Mouse (Mus musculus) lung, postnatal 4 days (tissue): ENCODE results near the gene Clpsl2.
"Not testable (repeated sequence)": the region's sequence is repeated elsewhere in the genome, so short reads cannot be mapped to it uniquely, and the experiment has no call there.

Experiments
- DNase-seq, 2 experiments: peaks; one replicate each; pipeline ENCODE4 v3.0.0; 2021

The Clpsl2 gene

DNA sequence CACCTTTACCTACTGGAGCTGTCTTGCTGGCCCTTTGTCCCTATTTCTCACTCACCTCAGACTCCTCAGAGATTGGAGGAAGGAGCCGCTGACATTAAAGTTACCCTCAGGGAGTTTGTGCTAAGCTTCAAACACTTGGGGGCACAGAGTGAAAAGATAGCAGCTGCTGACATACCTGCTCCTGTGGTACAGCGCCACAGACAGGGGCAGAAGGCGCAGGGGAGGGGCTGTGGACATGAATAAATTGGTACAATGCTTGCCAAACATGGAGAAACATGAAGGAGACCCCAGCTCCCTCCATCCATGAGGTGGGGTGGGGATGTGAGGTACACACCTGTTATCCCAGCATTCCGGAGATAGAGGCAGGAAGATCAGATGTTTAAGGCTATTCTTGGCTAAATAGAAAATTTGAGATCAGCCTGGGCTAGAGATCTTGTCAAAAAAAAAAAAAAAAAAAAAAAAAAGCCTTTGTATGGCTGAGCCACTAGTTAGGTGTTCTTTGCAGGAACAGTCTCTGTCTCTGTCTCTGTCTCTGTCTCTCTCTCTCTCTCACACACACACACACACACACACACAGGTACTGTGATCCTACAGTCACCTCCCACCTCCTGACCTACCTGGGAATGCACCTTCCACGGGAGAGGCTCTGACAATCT lies 28.0 kb upstream of the Clpsl2 start:
- DNase-seq = no peak

DNA sequence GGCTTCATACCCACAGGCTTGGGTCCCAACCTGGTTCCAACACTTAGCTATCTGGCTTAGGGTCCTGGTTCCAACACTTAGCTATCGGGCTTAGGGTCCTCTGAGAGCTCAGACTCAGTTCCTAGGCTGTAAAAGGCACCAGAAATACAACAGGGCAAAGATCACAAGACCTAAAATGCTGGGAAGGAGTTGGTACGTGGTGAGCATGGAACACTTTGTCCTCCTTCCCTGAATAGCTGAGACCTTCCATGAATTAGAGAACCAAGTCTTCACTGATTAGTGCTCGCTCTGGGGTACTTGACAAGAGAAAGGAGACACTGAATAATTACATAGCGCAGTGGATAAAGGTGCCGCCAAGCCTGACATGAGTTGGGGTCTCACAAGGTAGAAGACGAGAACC lies 27.3 kb upstream of the Clpsl2 start:
- no peak for DNase-seq

DNA sequence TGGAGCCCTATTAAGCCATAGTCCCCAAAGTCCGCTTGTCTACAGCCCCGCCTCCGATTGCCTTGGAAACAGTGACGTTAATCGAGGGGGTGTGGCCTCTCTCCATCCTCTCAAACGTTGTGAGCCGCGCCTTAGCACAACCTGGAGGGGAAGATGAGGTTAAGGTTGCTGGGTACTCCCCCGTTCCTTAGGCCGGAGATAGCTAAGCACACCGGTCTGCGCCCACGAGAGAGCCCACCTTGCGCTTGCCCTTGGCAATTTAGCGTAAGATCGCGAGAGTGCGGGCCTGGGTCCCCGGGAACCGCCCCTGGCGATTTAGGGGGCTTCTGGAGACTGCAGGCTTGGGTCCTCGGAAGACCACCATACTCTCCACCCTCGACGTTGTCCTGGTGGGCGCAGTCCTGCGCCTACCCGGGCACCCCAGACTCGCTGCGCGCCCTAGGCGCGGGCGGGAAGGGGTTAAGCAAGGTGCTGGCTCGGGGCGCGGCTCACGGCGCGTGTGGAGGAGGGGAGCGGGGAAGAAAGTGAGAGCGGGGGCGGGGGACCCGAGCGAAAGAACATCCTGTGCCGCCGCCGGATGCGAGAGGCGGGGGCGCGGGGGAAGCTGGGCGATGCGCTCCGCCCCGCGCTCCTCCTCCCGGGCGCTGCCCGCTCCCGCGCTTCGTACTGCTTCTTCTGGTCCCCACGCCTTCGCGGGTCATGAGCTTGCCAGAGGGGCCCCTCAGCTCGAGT lies 26.4 kb upstream of the Clpsl2 start:
- peak; percentile 91 to 94 for DNase-seq

DNA sequence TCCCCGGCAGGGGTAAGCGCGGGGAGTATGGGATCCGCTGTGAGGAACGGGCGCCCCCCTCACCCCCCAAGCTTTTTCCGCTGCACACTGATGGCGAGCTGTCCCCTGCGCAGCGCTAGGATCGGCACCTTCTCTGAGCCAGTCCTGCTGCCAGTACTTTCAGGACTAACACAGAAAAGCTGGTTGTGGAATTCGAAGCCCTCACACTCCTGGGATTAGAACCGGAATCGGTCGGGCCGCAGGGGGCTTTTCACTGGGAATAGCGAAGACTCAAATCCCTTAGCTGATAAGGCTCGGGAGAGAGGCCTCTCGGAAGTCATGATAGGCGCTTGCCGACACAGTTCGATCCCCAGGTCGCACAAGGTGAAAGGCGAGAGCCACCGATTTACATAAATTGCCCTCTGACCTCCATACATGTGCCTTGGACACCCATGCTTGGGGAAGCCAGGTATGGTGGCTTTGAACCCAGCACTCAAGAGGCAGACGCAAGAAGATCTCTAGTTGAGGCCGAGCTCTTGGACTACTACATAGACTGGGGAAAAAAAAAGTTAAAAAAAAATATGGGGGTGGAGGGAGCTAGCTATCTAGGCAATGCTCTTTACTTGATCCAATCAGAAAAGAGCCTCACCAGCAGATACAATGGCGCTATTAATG lies 25.7 kb upstream of the Clpsl2 start:
- no peak for DNase-seq

DNA sequence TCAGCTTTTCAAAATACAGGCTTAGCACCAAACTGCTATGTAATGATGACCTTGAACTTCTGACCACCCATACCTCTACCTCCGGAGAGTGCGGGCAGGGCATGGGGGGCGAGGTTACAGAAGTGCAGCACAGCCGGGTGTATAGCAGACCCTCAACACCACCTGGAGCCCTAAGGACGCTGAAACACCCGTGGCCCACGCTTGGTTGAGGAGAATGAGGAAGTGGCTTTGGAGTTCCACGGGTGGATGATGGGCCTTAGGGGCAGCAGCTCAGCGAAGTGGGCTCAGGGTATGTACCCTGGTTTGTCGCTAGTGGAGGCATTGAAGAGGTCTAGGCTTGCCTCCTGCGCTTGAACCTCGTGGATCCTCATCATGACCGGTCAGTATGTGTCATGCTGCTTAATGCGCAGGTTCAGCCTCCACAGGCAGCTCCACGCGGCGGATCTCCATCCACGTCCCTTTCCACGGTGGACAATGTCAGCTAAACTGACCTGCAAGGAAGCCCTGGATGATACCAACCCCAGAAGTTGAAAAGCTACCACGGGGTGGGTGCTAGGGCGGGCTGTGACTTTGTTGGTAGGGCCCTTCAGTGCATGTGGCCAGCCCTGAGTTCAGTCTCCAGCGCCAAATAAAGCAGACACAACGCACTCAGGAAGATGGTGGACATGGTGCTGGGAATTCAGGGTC lies 25.1 kb upstream of the Clpsl2 start:
- no peak for DNase-seq

DNA sequence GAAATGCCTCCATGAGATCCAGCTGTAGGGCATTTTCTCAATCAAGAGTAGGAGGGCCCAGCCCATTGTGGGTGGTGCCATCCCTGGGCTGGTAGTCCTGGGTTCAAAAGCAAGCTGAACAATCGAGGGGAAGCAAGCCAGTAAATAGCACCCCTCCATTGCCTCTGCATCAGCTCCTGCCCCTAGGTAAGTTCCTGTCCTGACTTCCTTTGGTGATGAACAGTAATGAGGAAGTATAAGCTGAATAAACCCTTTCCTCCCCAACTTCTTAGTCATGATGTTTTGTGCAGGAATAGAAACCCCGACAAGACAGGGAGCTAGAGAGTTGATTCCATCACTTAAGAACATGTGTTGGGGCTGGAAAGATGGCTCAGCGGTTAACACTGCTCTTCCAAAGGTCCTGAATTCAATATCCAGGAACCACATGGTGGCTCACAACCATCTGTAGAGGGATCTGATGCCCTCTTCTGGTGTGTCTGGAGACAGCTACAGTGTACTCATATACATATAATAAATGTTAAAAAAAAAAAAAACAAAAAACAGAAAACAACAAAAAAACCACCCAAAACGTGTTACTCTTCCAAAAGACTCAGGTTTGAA lies 24.3 kb upstream of the Clpsl2 start:
- DNase-seq = no peak

DNA sequence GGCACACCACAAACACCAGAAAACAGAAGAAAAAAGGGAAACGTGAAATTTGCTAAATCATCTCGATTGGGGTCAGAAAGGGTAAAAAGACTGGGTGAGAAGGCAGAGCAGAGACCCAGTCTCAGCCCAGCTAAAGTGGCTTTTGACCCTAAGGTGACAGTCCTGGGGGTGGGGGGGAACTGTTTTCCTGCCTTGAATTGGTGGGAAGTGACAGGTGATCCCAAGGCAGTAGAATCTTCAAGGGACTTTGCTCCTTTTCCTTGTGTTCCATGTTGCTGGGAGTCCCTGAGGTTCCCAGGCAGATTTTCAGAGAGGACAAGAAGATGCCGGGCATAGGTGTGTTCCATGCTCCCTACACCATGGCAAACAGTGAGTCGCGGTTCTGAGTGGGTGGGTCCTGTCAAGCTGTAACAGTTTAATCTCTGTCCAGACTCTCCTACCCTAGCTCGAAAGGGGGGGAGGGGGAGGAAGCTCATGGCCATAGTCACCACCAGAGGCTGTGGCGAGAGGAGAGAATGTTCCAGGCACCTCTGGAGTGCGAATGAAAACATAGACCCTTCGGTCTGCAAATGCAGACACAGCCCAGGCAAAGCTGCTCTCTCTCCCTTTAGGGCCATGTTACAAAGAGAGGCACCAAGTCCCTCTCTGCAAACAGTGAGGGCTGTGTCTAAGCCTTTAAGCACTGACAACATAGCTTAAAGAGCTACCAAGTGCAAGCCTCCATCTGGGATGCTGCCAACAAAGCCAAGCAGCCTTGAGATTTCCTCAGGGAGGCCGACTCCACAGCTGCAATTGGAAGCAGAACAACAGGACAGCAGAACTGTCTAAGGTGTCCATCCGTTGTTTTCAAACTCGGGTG lies 21.8 kb upstream of the Clpsl2 start:
- DNase-seq = peak in 1 of 2 experiments; percentile 12

DNA sequence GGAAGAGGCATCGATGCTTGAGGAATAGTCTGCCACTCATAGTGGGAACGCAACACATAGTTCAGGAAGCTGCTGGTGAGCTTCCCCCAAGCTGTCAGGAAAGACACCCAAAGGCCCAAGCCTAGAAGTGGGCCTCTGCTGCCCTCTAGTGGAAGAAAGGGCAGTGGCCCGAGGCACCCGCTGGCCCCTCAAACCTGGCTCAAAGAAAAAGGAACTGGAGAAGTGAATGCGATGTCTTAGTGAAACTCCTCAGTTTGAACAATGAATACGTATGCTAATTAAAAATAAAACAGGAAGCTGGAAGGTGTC lies 21.2 kb upstream of the Clpsl2 start:
- peak; percentile 82 to 90 for DNase-seq

DNA sequence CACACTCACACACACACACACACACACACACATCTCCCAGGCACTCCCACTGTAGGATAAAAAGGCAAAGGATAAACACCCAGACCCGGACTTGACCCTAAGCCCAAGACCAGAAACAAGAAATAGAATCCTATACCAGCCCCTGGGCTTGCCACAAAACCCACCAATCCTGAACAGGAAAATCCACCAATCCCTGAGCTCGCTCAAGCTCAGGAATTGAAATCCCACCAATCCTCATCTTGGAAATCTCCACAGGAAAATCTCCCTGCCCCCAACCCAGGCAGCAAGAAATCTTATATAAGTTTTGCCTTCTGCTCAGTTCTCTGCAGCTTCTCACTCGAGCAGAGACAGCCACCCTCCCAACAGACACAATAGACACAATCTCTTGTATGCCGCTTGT lies 20.1 kb upstream of the Clpsl2 start:
- DNase-seq = no peak

DNA sequence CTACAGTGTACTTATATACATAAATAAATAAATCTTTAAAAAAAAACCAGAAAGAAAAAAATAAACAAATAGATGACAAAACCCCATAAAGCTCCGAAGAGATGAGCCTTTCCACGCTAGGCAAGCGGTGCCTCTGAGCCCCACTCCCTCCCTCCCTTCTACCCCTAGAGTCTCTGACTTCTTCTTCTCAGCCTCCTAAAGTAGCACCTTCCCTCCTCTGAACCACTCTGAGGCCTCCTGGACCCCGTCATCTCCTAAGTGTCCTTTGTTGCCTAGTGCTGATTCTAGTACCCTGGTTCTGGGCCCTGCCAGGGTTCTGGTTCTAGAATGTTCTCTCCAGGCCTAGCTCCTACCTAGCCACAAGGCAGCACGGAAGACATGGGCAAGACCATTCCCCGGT lies 18.7 kb upstream of the Clpsl2 start, which contains the start of gene Armc12:
TSS of gene Armc12 (plus strand) at position 301 of the 400 bp plus-strand sequence.
- no peak for DNase-seq

DNA sequence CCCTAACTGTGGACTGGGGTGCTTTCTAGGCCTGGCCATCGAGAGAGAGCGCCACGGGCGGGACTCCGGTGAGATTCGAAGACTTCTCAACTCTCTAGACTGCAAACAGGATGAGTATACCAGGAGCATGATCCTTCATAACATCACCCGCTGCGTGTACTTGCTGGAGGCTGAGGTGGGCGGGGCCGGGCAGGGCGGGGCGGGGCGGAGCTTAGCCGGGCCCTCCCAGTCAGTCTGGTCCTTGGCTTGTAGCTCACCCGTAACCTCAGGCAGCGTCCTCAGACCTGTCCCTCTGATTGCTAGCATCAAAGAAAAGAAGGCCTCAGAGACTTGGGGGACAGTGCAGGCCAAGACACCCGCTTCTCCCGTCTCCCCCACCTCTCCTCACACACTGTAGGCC lies 17.3 kb upstream of the Clpsl2 start:
- no peak for DNase-seq

DNA sequence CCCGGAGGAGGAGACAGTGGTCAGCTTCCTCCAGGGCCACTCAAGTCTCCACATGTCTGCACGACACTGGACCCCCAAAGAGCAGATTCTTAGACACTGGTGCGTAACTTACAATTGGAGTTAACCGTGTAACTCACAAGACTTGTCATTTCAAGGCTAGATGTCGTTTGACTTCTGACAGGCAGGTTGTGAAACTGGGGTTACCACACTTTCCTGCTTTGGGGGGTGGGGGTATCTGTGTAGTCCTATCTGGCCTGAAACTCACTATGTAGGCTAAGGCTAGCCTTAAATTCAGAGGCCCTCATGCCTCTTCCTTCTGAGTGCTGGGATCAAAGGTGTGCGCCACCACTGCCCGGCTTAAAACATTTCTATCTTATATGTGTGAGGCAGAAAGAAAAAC lies 16.7 kb upstream of the Clpsl2 start:
- DNase-seq = no peak

DNA sequence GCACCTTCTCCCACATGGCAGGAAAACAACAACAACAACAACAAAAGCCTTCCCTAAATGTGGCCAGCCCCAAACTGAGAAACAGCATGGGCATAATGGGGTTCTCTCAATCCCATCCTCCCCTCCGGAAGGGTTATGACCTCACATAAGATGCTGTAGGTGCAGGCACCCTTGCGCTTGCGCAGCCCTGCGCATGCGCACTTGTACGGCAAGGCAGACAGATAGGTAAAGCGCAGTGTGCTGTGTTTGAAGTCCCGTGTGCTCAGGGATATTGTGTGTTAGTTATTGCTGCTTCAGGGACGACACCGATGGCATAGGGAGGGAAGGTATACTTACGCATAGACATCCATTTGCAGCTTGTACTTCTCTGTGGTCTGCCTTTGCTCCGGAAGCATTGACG lies 15.9 kb upstream of the Clpsl2 start:
- no peak for DNase-seq

DNA sequence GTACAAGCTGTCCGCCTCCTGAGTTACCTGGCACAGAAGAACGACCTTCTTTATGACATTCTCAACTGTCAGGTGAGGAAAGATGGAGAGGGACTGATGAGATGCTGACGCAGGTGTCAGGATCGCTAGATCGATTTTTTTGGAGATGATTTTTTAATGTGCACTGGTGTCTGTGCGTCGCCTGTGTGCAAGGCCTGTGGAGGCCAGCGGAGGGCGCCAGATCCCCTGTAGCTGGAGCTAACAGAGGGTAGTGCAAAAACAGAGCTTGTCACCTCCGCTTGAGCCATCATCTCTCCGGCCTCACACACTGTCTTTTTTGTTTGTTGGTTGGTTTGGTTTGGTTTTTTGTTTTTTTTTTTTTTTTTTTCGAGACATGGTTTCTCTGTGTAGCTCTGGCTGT lies 11.3 kb upstream of the Clpsl2 start:
- no peak for DNase-seq

DNA sequence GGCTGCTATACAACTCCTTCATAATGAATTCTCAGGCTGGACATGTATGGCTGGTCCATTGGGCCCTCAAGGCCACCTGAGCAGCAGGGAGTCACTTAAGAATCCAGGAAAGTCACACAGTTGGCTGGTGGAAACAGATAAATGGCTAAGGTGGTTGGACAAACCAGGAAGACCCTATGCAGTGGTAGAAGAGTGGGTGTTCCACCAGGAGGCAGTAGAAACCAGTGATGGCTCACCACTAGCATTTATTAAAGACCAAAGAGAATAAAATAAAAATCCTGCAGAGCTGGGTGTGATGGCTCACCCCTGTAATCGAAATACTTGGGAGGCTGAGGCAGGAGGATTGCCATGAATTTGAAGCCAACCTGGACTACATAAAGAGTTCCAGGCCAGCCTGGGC lies 2.3 kb upstream of the Clpsl2 start:
- DNase-seq = peak in 1 of 2 experiments; percentile 19

DNA sequence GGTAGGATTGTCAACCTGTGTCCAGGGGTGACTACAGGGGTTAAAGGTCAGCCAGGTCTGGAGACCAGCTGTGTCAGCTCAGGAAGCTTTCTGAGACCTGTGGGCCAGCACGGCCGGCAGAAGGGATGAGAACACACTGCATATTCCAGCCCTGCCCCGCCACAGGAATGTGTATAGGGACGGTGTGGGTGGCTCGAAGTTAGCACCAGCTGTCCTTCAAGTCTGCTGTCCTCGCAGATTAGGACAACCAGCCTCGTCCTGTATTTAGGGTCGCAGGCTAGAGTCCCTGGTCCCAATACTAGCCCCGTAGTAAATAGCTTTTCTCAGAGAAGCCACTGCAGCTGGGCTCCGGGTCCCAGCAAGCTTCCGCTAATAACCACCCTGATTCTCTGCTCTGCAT lies 661 bp upstream of the Clpsl2 start:
- no peak for DNase-seq

DNA sequence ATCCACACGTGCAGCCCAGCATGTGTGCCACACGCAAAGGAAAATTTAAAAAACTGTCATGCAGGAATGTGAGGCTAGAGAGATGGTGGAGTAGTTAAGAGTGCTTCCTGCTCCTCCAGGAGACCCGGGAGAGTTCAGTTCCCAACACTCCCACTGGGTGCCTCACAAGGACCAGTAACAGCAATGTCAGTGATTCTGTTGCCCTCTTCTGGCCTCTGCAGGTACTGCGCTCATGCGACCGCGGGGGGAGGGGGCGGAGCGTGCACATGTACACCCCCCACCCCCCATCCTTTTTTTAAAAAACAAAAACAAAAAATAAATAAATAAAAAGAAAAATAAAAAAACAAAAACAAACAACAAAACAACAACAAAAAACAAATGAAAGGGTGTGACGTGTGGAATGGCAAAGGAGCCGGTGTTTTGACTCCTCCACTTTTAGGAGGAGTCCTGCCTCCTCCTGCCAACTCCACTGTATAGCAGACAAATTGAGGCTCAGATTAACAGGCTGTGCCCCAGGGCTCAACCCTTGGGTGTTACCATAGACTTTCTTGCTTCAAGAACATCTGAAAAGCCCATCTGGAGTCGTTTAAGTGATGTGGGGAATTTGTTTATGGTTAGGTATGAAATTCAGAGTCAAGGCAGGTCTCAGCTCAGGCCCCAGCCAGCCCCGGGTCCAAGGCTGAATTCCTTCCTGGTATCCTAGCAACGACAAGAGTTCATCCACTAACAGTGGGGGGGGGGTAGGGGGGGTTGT lies 4.0 kb downstream of the Clpsl2 start:
- peak; percentile 76 to 87 for DNase-seq

DNA sequence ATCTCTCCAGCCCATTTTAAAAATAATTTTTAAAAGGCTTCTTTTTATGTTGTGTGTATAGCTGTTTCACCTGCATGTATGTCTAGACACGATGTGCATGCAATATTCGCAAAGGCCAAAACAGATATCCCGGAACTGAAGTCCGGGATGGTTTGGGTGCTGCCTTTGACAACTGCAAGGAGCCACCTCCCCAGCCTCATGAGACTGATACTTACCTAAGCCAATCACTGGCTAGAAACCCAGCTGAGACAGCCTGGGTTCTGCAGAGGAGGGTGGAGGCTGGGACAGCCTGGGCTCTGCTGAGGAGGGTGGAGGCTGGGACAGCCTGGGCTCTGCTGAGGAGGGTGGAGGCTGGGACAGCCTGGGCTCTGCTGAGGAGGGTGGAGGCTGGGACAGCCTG lies 4.8 kb downstream of the Clpsl2 start:
- not testable (repeated sequence) for DNase-seq

DNA sequence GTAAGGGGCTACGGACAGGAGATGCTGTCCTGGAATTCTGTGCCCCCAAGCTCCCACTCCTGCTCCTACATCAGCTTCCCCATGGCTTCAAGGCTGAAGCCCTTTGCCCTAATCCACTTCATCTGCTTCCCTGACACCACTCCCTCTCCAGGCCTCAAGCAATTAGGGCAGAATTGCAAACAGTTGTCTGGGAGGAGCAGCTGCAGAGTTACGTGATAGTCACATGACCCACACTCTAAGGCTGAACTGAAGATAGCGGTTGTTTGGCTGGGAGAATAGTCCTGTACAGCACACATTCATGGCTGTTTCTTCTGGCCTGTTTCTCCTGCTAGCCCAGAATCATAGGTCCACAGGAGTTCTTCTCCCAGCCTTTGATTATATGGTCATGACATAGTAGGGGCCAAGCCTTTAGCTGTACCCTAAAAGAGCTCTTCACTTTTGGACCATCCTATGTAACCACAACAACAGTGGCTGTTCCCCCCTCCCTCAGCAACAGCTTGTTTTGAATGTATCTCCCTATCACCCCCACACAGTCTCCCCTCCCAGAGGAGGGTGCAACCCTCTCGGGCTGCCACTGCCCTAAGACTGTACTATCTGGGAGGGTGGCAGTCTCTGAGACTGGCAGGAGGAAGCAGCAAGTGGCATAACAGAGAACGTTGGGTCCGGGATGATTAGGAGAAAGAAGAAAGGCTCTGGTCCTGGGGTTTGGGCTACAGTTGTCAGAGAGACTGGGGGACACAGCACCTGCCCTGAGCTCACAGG lies 7.6 kb downstream of the Clpsl2 start:
- no peak for DNase-seq

DNA sequence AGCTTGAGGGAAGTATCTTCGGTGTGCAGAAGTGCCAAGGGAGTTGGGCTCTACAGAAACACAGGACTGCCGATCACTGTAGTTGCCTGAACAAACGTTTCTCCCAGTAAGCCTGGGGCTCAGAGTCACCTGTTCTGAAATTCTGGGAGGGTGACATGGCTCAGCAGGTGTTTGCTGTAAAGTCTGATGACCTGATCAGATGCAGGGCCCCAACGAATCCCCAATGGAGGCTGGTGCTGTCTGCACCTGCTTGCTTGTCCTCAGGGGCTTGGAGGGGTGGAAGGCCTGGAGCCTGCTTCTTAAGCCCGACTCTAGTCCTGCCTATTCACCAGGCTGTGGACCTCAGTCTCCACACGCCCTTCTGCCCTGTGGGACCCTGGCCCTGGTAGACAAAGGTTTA lies 8.6 kb downstream of the Clpsl2 start:
- DNase-seq = no peak

DNA sequence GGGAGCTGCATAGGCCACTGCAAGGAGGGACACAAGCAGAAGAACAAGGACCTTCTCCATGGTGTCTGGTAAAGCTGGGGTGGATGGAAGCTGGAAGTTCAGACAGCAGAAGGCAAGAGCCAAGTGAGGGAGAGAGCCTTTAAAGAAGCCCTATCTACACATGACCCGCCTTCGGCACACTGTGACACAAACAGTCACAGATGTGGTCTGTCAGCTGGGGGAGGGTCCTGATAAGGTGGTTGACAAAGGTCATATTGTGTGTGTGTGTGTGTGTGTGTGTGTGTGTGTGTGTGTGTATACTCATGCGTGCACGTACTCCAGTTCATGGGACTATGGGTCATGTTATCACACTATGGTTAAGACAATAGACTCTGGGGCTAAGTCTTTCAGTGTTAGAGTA lies 11.4 kb downstream of the Clpsl2 start, which contains the start of gene Clps:
TSS of gene Clps (minus strand) at position 169 of the 400 bp plus-strand sequence.
- DNase-seq = no peak
